In the genomic region with DNA sequence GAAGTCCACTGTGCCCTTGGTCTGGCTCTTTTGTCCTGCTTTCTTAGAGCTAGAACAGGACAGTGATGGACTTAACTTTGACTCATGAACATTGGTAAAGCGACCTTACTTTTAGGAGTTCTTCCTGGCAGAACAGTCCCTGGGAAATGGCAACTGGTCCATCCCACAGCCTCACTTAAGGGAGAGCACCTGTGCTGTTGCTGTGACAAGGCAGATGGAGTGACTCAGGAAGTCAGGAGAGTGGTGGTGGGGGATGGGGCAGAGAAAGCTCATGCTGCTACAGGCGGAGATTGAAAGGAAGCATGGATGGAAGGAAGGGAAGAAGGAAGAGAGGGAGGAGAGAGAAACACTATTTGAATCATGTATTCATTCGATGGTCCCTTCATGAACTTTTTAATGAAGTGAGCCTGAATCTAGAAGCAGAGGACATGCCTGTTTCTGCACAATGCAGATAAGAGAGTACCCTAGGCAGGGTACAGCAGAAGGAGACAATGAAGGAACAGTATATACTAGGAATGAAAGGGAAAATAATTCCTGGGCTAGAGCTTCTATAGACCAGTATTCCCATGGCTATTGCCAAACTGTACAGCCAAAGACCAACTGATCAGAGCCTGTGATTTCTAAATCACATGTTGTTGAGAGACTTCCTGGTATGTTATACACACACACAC, we compare ENCODE assay signal across 21 mouse cellular contexts. TPM values are rescaled to one million over a fixed set of nuclear protein-coding genes. Genes with fewer than 3 reads are reported as not detected.
DNase-seq lines count a peak whose midpoint lies in the region; ATAC-seq lines count a peak whose summit lies in the region.
"Had no signal": no experiment of that assay in that cellular context is flagged by ENCODE, and none has a peak within 500 bp of the region (broad histone marks: within the 10 kb centered on the region; RNA-seq: fewer than 3 reads in every experiment).

No protein-coding gene starts in this region.

- no peak overlapping the region for H3K27ac ChIP-seq in liver, embryonic 13.5 days
- no peak overlapping the region for H3K27ac ChIP-seq in liver, embryonic 11.5 days (ENCODE audit: low read depth, low read length)
- H3K27ac ChIP-seq: embryonic facial prominence, embryonic 13.5 days; embryonic facial prominence, embryonic 15.5 days; forebrain, embryonic 10.5 days; forebrain, embryonic 12.5 days had no signal

- H3K4me3 ChIP-seq in liver, embryonic 13.5 days (replicated peaks), result no peak overlapping the region
- H3K4me3 ChIP-seq in liver, embryonic 11.5 days (ENCODE audit: low read depth, low read length), result no peak overlapping the region
- H3K4me3 ChIP-seq: embryonic facial prominence, embryonic 13.5 days; embryonic facial prominence, embryonic 15.5 days; erythroblast, embryonic 14.5 days; forebrain, embryonic 10.5 days; forebrain, embryonic 12.5 days had no signal

- no peaks in the 10 kb centered on the region for H3K27me3 ChIP-seq in liver, embryonic 13.5 days
- H3K27me3 ChIP-seq in liver, embryonic 11.5 days (replicated peaks; ENCODE audit: control insufficient read depth, insufficient read depth, low read length), result peaks cover 9% of the 10 kb centered on the region; the same call in 1 of the 2 replicates
- H3K27me3 ChIP-seq: embryonic facial prominence, embryonic 13.5 days; forebrain, embryonic 12.5 days had no signal

- 43% methylated on average over 3 of the region's 3 CpGs for WGBS in liver, embryonic 13.5 days (ENCODE audit: insufficient replicate concordance)
- WGBS in liver, embryonic 11.5 days, result 62% methylated on average over 3 of the region's 3 CpGs

- no peaks in the 10 kb centered on the region for H3K9me3 ChIP-seq in liver, embryonic 13.5 days (replicated peaks)
- no peaks in the 10 kb centered on the region for H3K9me3 ChIP-seq in liver, embryonic 11.5 days (ENCODE audit: control insufficient read depth, low read length)
- H3K9me3 ChIP-seq: embryonic facial prominence, embryonic 13.5 days; embryonic facial prominence, embryonic 15.5 days; forebrain, embryonic 10.5 days; forebrain, embryonic 12.5 days had no signal

- no peak overlapping the region for H3K4me2 ChIP-seq in liver, embryonic 13.5 days
- H3K4me2 ChIP-seq in liver, embryonic 11.5 days, result no peak overlapping the region
- H3K4me2 ChIP-seq: embryonic facial prominence, embryonic 13.5 days; embryonic facial prominence, embryonic 15.5 days; forebrain, embryonic 12.5 days had no signal

- H3K9ac ChIP-seq in liver, embryonic 13.5 days, result no peak overlapping the region
- no peak overlapping the region for H3K9ac ChIP-seq in liver, embryonic 11.5 days (ENCODE audit: low read depth, low read length)
- H3K9ac ChIP-seq: embryonic facial prominence, embryonic 13.5 days; embryonic facial prominence, embryonic 15.5 days; forebrain, embryonic 12.5 days had no signal

- no peak for DNase-seq in liver, embryonic 13.5 days
- DNase-seq in liver, embryonic 11.5 days (ENCODE audit: low spot score), result no peak
- DNase-seq in thymus, postnatal 14 days, result peak; percentile 34
- no peak for DNase-seq in thymus, adult 18-20 months
- DNase-seq: adrenal gland, adult 2 months; adrenal gland, postnatal 10 days; adrenal gland, postnatal 25 days; cerebellum, adult 11 months; cerebellum, adult 18-20 months; cerebellum, adult 8-10 months; cerebellum, adult 9-11 months; cerebellum, postnatal 14 days; cerebellum, postnatal 36 days; embryo, embryonic 11 days had no signal

- peak; percentile 69 for ATAC-seq in liver, embryonic 13.5 days (ENCODE audit: low read depth)
- ATAC-seq in liver, embryonic 11.5 days (replicated peaks; ENCODE audit: low FRiP score), result no peak
- ATAC-seq: forebrain, embryonic 14.5 days; forebrain, embryonic 16.5 days had no signal

- H3K4me1 ChIP-seq in liver, embryonic 13.5 days (replicated peaks), result peaks cover 16% of the 10 kb centered on the region
- H3K4me1 ChIP-seq in liver, embryonic 11.5 days (replicated peaks; ENCODE audit: control insufficient read depth, insufficient read depth, low read length), result no peaks in the 10 kb centered on the region
- H3K4me1 ChIP-seq: embryonic facial prominence, embryonic 13.5 days; embryonic facial prominence, embryonic 15.5 days; forebrain, embryonic 12.5 days had no signal

- no peaks in the 10 kb centered on the region for H3K36me3 ChIP-seq in liver, embryonic 13.5 days
- no peaks in the 10 kb centered on the region for H3K36me3 ChIP-seq in liver, embryonic 11.5 days (ENCODE audit: control insufficient read depth, insufficient read depth, low read length)
- H3K36me3 ChIP-seq: embryonic facial prominence, embryonic 13.5 days; embryonic facial prominence, embryonic 15.5 days; forebrain, embryonic 10.5 days; forebrain, embryonic 12.5 days had no signal

RNA-seq across cellular contexts. Expression of a gene that starts 10.7 kb away (rescaled TPM):
- polyA plus RNA-seq in liver, embryonic 13.5 days (2015; fragmentation: Nextera tagmentation; extraction: Ambion mirVana), result 3.3 and 4.6 TPM in 2 replicates
- 6.9 and 8.4 TPM in 2 replicates for polyA plus RNA-seq in liver, embryonic 11.5 days (2014; fragmentation: Nextera tagmentation; extraction: Ambion mirVana)
